Mouse (Mus musculus): Measurements from ENCODE around the gene Cdkn2a.

Cdkn2a gene

GRCm38 (mm10) chr4:89294486-89295440 is at the start of gene Cdkn2a:
Gene Cdkn2a (minus strand): TSS chr4:89294653.
- no peak for DNase-seq (ENCODE audit: low read depth, low spot score)

GRCm38 (mm10) chr4:89313461-89313860 is 19.0 kb upstream of the Cdkn2a start:
- no peak for DNase-seq (ENCODE audit: low read depth, low spot score)

DNA sequence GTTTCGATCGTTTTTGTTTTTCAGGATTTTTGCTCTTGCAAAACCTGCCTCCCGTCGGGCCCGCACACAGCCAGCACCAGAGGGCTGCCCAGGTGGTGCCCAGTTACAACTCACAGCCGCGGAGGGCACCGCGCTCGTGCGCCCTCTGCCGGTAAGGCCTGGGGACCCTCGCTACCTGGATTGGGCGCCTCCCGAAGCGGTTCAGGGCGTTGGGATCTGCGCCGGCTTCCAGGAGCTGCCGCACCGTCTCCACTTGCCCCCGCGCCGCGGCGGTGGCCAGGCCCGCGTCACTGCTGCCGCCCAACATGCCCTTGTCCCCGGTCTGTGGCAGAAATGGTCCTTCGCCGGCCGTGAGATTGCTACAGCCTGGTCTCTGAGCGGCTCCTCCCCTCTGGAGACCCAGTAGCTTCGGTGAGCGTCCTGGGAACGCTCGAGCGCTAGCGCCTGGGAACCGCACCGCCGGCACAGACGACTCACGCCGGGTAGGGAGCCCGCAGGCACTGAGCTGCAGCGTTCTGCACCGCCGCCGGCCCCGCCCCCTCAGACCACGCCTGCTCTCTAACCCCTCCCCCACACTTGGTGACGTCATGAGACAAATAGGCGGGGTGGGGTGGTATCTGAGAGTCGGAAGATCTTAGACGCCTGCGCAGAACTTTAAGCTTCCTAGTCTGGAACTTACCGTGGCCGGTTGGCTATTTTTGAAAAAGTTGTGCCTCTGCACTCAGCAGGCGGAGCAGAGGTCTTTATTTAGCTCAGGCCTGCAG is 16.2 kb upstream of the Cdkn2a start, which contains the start of gene Cdkn2b:
Gene Cdkn2b (minus strand): TSS at position 549 of the 764 bp plus-strand sequence.
- no peak for DNase-seq (ENCODE audit: low read depth, low spot score)

DNA sequence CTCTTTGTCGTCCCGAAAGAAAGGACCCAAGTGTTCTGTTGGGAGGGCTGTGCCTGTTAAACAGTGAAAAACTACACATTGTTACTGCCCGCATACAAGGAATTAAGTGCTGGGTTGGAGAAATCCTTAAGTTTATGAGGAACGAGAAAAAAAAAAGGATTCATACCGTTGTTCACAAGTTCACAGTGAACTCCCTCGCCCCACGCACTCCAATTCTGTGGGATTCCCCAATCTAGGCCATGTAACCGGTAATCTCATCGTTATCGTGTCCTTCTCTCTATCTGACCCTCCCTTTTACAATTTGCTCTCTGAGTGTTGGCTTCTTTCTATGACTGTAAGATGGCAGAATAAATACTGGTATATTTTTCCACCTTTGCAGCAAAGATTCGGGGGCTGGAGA is 15.5 kb upstream of the Cdkn2a start:
- DNase-seq (ENCODE audit: low read depth, low spot score) = no peak

DNA sequence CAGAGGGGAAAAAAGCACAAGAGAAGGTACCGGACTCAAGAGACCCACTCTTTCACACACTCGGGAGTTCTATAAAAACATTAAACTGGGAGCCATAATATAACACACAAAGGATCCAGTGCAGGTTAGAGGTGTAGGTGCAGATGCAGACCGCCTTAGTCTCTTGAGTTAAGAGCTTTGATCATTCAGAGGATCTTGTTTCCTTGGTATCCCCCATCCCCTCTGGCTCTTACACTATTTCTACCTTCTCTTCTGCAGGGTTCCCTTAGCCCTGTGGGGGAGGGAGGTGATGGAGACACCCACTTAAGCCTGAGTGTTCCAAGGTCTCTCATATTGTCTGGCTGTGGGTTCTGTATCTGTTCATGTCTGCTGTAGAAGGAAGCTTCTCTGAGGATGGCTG is 13.5 kb upstream of the Cdkn2a start:
- no peak for DNase-seq (ENCODE audit: low read depth, low spot score)

GRCm38 (mm10) chr4:89306798-89307365 is 12.4 kb upstream of the Cdkn2a start:
- no peak for DNase-seq (ENCODE audit: low read depth, low spot score)

- DNase-seq (ENCODE audit: low read depth, low spot score) = no peak
Observed at GRCm38 (mm10) chr4:89305691-89306090, 11.2 kb upstream of the Cdkn2a start.

DNA sequence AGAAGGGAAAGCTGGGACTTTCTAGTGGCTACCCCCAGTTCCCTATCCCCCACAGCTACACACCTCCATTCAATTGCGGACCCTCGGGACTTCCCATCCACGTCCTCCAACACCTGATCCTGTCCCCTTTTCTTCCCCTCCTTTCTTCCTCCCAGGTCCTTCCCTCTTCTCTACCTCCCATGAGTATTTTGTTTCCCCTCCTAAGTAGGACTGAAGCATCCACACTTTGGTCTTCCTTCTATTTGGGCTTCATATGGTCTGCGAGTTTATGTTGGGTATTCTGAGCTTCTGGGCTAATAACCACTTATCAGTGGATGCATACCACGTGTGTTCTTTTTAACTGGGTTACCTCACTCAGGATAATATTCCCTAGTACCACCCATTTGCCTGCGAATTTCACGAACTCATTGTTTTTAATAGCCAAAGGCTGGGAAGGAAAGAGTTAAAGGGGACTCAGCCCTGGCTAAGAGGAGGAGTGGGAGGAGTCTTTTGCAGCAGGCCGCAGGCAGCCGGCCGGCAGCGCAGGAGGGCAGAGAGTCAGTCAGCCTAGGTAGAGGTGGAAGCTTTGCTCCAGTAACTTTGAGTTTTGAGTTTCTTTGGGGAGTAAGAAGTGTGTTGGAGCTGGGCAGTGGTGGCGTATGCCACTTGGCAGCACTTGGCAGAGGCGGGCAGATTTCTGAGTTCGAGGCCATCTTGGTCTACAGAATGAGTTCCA is 9.0 kb upstream of the Cdkn2a start:
- DNase-seq (ENCODE audit: low read depth, low spot score) = no peak

GRCm38 (mm10) chr4:89302129-89302528 is 7.7 kb upstream of the Cdkn2a start:
- DNase-seq (ENCODE audit: low read depth, low spot score) = no peak

GRCm38 (mm10) chr4:89299721-89300120 is 5.3 kb upstream of the Cdkn2a start:
- DNase-seq (ENCODE audit: low read depth, low spot score) = no peak

GRCm38 (mm10) chr4:89295441-89296220 is 1.2 kb upstream of the Cdkn2a start:
- DNase-seq (ENCODE audit: low read depth, low spot score) = no peak

- no peak for DNase-seq (ENCODE audit: low read depth, low spot score)
Observed at GRCm38 (mm10) chr4:89294091-89294485, 365 bp downstream of the Cdkn2a start.

DNA sequence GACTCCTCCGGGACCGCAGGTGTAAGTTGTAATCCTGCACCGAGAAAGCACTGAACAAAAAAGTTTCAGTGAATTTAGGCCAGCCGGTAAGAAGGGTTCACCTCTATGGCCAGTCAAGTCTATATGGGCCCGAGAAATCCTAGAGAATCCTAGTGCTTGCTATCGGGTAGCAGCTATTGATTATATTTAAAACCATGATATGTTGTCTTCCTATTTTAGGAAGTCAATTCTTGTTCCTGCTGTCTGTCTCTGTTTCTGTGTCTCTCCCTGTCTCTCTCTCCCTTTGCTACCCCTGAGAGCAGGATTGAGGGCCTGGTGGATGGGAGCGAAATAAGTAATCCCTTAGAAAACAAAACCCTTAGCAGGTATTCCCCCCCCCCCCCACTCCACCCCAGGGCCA is 937 bp downstream of the Cdkn2a start:
- no peak for DNase-seq (ENCODE audit: low read depth, low spot score)

DNA sequence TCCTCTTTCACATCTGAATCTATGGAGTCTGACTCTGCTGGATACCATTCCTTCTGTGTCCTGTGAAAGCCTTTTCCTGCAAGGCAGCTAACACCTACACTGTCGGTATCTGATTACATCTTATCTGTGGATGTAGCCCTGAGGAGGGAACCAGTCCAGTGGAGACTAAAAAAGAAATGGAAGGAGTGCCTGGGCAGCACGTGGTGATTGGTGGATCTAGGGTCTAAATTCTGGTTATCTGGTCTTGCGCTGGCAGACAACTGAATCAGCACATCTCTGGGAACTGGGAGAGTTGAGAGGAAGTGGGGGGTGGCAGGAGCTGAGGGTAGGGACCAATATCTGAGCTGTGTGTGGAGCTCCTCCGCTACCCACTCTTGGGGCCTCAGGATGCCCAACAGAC is 5.4 kb downstream of the Cdkn2a start:
- no peak for DNase-seq (ENCODE audit: low read depth, low spot score)

- no peak for DNase-seq (ENCODE audit: low read depth, low spot score)
Observed at GRCm38 (mm10) chr4:89286566-89286965, 7.9 kb downstream of the Cdkn2a start.

DNA sequence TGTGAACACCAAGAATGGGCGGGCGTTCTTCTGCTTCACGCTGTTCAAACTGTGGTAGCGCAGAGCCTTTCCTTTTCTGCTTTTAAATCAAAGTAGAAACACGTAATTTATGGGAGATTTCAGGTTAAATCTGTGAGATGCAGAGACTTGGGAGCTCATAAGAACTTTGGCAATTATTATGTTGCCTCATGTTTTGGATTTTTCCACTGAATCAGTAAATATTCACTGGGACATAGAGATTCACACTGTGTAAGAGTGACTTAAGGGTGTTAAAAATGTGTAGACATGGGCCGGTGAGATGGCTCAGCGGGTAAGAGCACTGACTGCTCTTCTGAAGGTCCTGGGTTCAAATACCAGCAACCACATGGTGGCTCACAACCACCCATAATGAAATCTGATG is 8.8 kb downstream of the Cdkn2a start:
- DNase-seq (ENCODE audit: low read depth, low spot score) = no peak

- DNase-seq (ENCODE audit: low read depth, low spot score) = no peak
Observed at GRCm38 (mm10) chr4:89282661-89283060, 11.8 kb downstream of the Cdkn2a start.

GRCm38 (mm10) chr4:89282036-89282566 is 12.4 kb downstream of the Cdkn2a start:
- DNase-seq (ENCODE audit: low read depth, low spot score) = no peak

DNA sequence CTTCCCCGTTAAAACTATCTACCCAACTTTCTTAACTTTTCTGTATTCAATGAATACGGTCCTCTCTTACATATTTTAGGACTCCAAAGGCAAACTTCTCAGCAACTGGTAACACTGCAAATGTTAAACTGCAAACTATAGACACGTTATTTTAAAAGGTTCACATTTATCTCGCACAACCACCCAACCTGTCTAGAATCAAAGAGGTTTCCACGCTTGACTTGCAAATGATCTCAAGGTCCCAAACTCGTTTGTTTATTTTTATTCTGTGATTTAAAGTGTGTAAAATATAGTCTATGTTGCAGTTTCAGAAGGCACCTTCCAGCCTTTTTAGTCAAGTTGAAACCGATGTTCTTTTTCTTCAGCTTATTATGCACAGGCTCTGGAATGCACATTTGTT is 13.2 kb downstream of the Cdkn2a start:
- no peak for DNase-seq (ENCODE audit: low read depth, low spot score)

- DNase-seq (ENCODE audit: low read depth, low spot score) = no peak
Observed at GRCm38 (mm10) chr4:89279641-89280040, 14.8 kb downstream of the Cdkn2a start.

Data from telencephalon, adult 2 months (tissue).